Mouse (Mus musculus) limb, embryonic 14.5 days (tissue): Measurements from ENCODE around the gene Ercc8. TPM values are rescaled to one million over a fixed set of nuclear protein-coding genes. Genes with fewer than 3 reads are reported as not detected.

ENCODE experiments used
- ATAC-seq: fragments of 200-750 bp; cut with Nextera tagmentation; 2 replicates; pipeline ENCODE4 v1.8.0; 2017; ENCODE audit warnings: low read depth, moderate number of reproducible peaks, moderate TSS enrichment; ENCODE audit not compliant: low FRiP score
- DNase-seq: peaks from one replicate; pipeline ENCODE4 v3.0.0-alpha.2; 2015; ENCODE audit warnings: low spot score
- H3K27ac ChIP-seq: fragments of 300-500 bp; sonication (generic); replicated peaks from 2 replicates; pipeline ENCODE4 v1.5.1; 2014; ENCODE audit warnings: low read depth, mild to moderate bottlenecking, low read length, moderate library complexity, mixed read lengths
- H3K27me3 ChIP-seq: fragments of 300-500 bp; sonication (generic); 2 replicates; pipeline ENCODE4 v1.6.1; 2014; ENCODE audit warnings: low read length, mixed read lengths; ENCODE audit not compliant: control insufficient read depth, insufficient read depth
- H3K36me3 ChIP-seq: fragments of 300-500 bp; sonication (generic); 2 replicates; pipeline ENCODE4 v1.6.1; 2014; ENCODE audit warnings: mild to moderate bottlenecking, low read length, moderate library complexity, mixed read lengths; ENCODE audit not compliant: control insufficient read depth, insufficient read depth
- H3K4me1 ChIP-seq: fragments of 300-500 bp; sonication (generic); 2 replicates; pipeline ENCODE4 v1.6.1; 2014; ENCODE audit warnings: antibody characterized with exemption, low read length, mixed read lengths; ENCODE audit not compliant: control insufficient read depth, insufficient read depth
- H3K4me2 ChIP-seq: fragments of 300-500 bp; sonication (generic); replicated peaks from 2 replicates; pipeline ENCODE4 v1.6.1; 2014; ENCODE audit warnings: low read depth, mild to moderate bottlenecking, low read length, moderate library complexity; ENCODE audit not compliant: severe bottlenecking
- H3K4me3 ChIP-seq: fragments of 300-500 bp; sonication (generic); replicated peaks from 2 replicates; pipeline ENCODE4 v1.5.1; 2014; ENCODE audit warnings: low read length
- H3K9ac ChIP-seq: fragments of 300-500 bp; sonication (generic); 2 replicates; pipeline ENCODE4 v1.6.1; 2014; ENCODE audit warnings: mild to moderate bottlenecking, low read depth, low read length, moderate library complexity; ENCODE audit not compliant: severe bottlenecking
- H3K9me3 ChIP-seq: fragments of 300-500 bp; sonication (generic); 2 replicates; pipeline ENCODE4 v1.6.1; 2016; ENCODE audit warnings: low read length; ENCODE audit not compliant: control insufficient read depth
- POLR2A ChIP-seq: fragments of 200-500 bp; IDR thresholded peaks from 2 replicates; pipeline ENCODE4 v1.8.0; 2012; ENCODE audit warnings: inconsistent platforms, mild to moderate bottlenecking, moderate library complexity, borderline replicate concordance; ENCODE audit not compliant: insufficient read depth, insufficient read length; ENCODE audit errors: extremely low read depth
- WGBS: fragments of 180-500 bp; shearing (Covaris S2); extraction: QIAGEN DNeasy Blood & Tissue Kit; methylation state at CpG from one replicate; pipeline ENCODE4 v1.1.7; 2014; 5-methylcytosine and 5-hydroxymethylcytosine counted together
- polyA plus RNA-seq, 2 experiments: library from polyadenylated mRNA; depleted of rRNA in 1 of 2; stranded (reverse) in 1 of 2; unstranded in 1 of 2; fragments of >200 nt; fragmentation: Nextera tagmentation in 1 of 2; extraction: Ambion mirVana in 1 of 2; gene quantifications; 2 replicates each; pipeline versions ENCODE4 v1.2.1 to v1.2.3; 2012 to 2014

Gene Ercc8
- polyA plus RNA-seq, 2 experiments: 16.1 to 24.2 TPM

DNA sequence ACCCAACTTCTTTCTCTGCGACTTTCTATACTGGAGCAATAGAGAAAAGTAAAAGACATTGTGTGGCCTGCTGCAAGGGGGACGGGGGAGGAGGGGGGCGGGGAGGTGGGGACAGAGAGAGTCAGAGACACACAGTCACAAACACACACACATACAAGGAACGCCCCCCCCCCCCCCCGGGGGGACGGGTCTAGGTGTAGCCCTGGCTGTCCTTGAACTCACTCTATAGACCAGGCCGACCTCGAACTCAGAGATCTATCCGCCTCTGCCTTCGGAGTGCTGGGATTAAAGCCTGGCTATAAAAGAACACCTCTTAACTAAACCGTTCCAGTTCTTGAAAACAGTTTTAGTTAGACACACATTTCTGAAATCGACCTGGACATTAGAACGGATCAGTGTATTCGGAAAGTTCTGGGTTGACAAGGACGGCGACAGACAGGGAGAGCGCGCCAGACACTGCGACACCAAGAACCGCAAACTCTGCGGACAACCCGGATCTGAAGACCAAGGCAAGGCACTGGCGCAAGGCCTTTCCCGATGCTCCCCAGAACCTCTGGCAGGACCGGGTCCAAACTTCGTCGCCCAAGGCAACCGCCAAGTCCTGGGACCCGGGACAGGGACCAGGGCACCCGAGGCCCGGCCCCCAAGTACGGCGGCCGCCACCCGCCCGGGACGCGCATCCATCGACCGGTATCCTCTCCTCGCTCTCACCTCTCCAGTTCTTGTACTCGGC lies 633 bp upstream of the Ercc8 start:
- Histone ChIP-seq H3K27ac (no peak overlapping the region), H3K4me3 (peak overlapping the region; percentile 86), H3K9me3 (no peaks in the 10 kb centered on the region), H3K9ac (peak overlapping the region; percentile 65), H3K4me2 (peak overlapping the region; percentile 82), H3K4me1 (peaks cover 9% of the 10 kb centered on the region), H3K36me3 (peaks cover 10% of the 10 kb centered on the region; the same call in 1 of the 2 replicates), H3K27me3 (no peaks in the 10 kb centered on the region)
- ATAC-seq: peak; percentile 72
- 3% methylated on average over 40 of the region's 42 CpGs for WGBS
- DNase-seq: peak; percentile 13
- no peak for TF ChIP-seq POLR2A

DNA sequence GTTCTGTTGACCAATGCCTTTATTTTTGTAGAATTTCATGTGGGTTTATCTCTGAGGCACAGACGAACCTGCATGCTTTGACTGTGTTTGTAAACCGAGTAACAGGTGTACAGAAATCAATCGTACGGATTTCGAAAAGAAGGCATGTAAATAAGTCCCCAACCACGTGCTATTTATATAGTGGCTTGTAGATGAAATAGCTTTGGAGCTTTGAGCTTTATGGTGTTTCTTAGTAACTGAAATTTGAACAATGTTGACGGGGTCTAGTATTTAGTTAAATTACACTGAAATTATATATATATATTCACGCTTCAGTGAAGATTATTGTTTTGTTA lies 677 bp downstream of the Ercc8 start:
- H3K36me3 ChIP-seq: peaks cover 14% of the 10 kb centered on the region; the same call in 1 of the 2 replicates
- no peak for ATAC-seq

DNA sequence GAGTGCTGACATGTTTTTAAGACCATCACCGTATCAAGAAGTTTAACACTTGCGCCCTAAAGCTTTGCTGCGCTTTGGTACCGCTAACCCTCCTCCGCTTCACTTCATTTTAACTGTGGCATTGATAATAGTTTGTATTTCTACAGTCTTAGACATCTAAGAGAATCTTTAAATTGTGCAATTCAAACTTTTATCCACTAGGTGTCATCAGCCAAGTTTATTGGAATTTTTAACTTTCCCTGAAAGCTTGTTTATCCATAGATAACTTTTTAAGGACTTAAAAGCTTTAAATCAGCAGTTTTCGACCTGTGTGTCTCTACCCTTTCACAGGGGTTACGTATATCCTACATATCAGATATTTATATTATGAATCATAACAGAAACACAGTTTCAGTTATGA lies 1.4 kb downstream of the Ercc8 start:
- Histone ChIP-seq H3K27me3 (no peaks in the 10 kb centered on the region), H3K36me3 (peaks cover 14% of the 10 kb centered on the region; the same call in 1 of the 2 replicates), H3K4me3 (0 out of 2 replicates have a peak overlapping the region, but pooled peaks have one; percentile 5), H3K4me2 (0 out of 2 replicates have a peak overlapping the region, but pooled peaks have one; percentile 82), H3K9ac (no peak overlapping the region), H3K4me1 (peaks cover 9% of the 10 kb centered on the region), H3K9me3 (no peaks in the 10 kb centered on the region), H3K27ac (no peak overlapping the region)
- no peak for TF ChIP-seq POLR2A
- 64% methylated on average over 7 of the region's 7 CpGs for WGBS
- ATAC-seq (no peak), DNase-seq (peak; percentile 74)

More for the DNA sequence above, 677 bp downstream of the Ercc8 start:
- no peaks in the 10 kb centered on the region for H3K9me3 ChIP-seq
- no peak for TF ChIP-seq POLR2A
- H3K27me3 ChIP-seq: no peaks in the 10 kb centered on the region
- peak overlapping the region; percentile 65 for H3K9ac ChIP-seq
- H3K4me1 ChIP-seq: peaks cover 9% of the 10 kb centered on the region
- peak overlapping the region; percentile 86 for H3K4me3 ChIP-seq
- H3K27ac ChIP-seq: no peak overlapping the region
- peak overlapping the region; percentile 82 for H3K4me2 ChIP-seq
- WGBS: 5% methylated on average over 8 of the region's 8 CpGs
- DNase-seq: no peak

DNA sequence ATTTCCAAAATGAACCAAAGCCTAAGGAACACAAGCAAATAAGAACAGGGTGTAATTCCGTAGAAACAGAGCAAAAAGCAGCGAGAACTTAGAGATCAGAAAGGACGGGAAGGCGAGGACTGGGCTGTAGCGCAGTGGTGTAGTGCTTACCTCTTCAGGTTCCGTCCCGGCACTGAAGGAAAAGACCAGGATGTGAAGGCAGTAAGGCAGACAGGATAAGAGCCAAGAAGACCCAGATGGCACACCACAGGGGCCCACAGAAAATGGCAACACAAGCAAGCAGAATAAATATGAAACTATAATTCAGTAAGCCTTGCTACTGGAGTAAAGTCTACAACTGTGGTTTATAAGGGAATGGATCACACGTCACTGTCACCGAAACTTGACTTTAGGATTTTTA lies 5.4 kb downstream of the Ercc8 start:
- no peak for DNase-seq
- H3K36me3 ChIP-seq: peaks cover 14% of the 10 kb centered on the region; the same call in 1 of the 2 replicates
- H3K9me3 ChIP-seq: no peaks in the 10 kb centered on the region
- TF ChIP-seq POLR2A: no peak
- H3K27me3 ChIP-seq: no peaks in the 10 kb centered on the region
- no peak overlapping the region for H3K27ac ChIP-seq
- WGBS: 95% methylated on average over 9 of the region's 9 CpGs
- no peak overlapping the region for H3K9ac ChIP-seq
- H3K4me1 ChIP-seq: peaks cover 4% of the 10 kb centered on the region
- no peak overlapping the region for H3K4me3 ChIP-seq
- H3K4me2 ChIP-seq: no peak overlapping the region
- no peak for ATAC-seq

DNA sequence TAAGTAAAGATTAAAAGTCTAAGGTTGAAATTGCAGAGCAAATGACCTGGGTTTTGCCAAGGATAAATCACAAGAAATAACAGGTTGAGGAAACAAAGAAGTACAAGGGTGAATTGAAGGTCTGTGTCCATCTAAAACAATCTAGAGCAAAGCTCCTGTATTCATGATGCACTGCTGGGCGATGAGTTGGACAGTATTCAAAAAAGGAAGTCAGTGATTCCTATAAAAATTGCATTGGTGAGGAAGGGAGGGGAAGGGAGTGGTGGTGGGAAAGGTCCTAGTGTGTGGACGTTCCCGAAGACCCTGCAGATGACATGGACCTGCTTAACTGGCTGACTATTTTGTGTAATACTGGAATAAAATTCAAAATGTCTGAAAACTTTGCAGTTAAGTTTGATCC lies 6.1 kb downstream of the Ercc8 start:
- no peak for DNase-seq
- Histone ChIP-seq H3K27ac (no peak overlapping the region), H3K27me3 (no peaks in the 10 kb centered on the region), H3K4me2 (no peak overlapping the region), H3K4me3 (no peak overlapping the region), H3K4me1 (peaks cover 2% of the 10 kb centered on the region), H3K36me3 (peaks cover 14% of the 10 kb centered on the region; the same call in 1 of the 2 replicates), H3K9ac (no peak overlapping the region), H3K9me3 (no peaks in the 10 kb centered on the region)
- 95% methylated on average over 3 of the region's 3 CpGs for WGBS
- ATAC-seq: no peak
- TF ChIP-seq POLR2A: no peak
